Mouse (Mus musculus) right cerebral cortex, adult 18-20 months (tissue): Measurements from ENCODE around the gene Cdc42ep2.

ENCODE experiments used
- DNase-seq: peaks from one replicate; pipeline ENCODE4 v3.0.0; 2022; ENCODE audit warnings: mixed read lengths

The Cdc42ep2 gene

GRCm38 (mm10) chr19:5872528-5872927 lies 52.1 kb downstream of the Cdc42ep2 start:
- DNase-seq, result no peak

- DNase-seq, result no peak
Observed at GRCm38 (mm10) chr19:5871683-5872082, 52.9 kb downstream of the Cdc42ep2 start.

GRCm38 (mm10) chr19:5871273-5871672 lies 53.3 kb downstream of the Cdc42ep2 start:
- DNase-seq, result no peak

- no peak for DNase-seq
Observed at GRCm38 (mm10) chr19:5868096-5868495, 56.5 kb downstream of the Cdc42ep2 start.
